Mouse (Mus musculus) gastrocnemius, postnatal 36 days (tissue): ENCODE measurements around the gene Sgcd. TPM values are rescaled to one million over a fixed set of nuclear protein-coding genes. Genes with fewer than 3 reads are reported as not detected.

Source experiments
- DNase-seq, 2 experiments: peaks; one replicate each; pipeline ENCODE4 v3.0.0; 2022
- intact Hi-C: fragments of 180-260 bp; cut with DNase I; formaldehyde crosslinking; loops from one replicate; pipeline ENCODE4 v1.15.1; 2025
- total RNA-seq, 2 experiments: library from RNA; stranded (reverse); gene quantifications; 2 replicates each; pipeline ENCODE4 v1.2.3; 2021

The Sgcd gene
- total RNA-seq, 2 experiments from 2014 or later, result 54.2 to 62.1 TPM

- DNase-seq, result no peak
- intact Hi-C loops, result no loop called here
Observed at GRCm38 (mm10) chr11:46864809-46865208, 1124.0 kb downstream of the Sgcd start.

GRCm38 (mm10) chr11:46848221-46848971 is 1140.4 kb downstream of the Sgcd start:
- DNase-seq, result no peak
- intact Hi-C loops, result no loop called here

- DNase-seq, result no peak
- intact Hi-C loops, result no loop called here
Observed at GRCm38 (mm10) chr11:46847827-46848220, 1140.9 kb downstream of the Sgcd start.

GRCm38 (mm10) chr11:46846661-46847060 is 1142.1 kb downstream of the Sgcd start:
- intact Hi-C loops, result no loop called here
- DNase-seq, result no peak
